Mouse (Mus musculus) olfactory bulb, adult 2 months (tissue): ENCODE measurements at regions not wholly inside any gene's neighbourhood (a gene's known extent, or its start where the extent isn't known, plus 50 kb on each side); places are given as distances from the start of the nearest gene placed in this dataset.

Source experiments
- CTCF ChIP-seq: fragments of 200-500 bp; IDR thresholded peaks from 2 replicates; pipeline ENCODE4 v1.5.1; 2012; ENCODE audit warnings: low read depth, mild to moderate bottlenecking, low read length, moderate library complexity; ENCODE audit not compliant: insufficient read depth
- POLR2A ChIP-seq: fragments of 200-500 bp; IDR thresholded peaks from 2 replicates; pipeline ENCODE4 v1.6.1; 2012; ENCODE audit warnings: mild to moderate bottlenecking, low read depth, low read length, moderate library complexity; ENCODE audit not compliant: insufficient read depth

- no peak for TF ChIP-seq POLR2A
- TF ChIP-seq CTCF = no peak
Observed at GRCm38 (mm10) chr6:81595926-81596325, 327.5 kb upstream of the Gcfc2 start.
